Mouse (Mus musculus) hindbrain, embryonic 13.5 days (tissue): ENCODE measurements around the gene Cbx6. TPM values are rescaled to one million over a fixed set of nuclear protein-coding genes. Genes with fewer than 3 reads are reported as not detected.

Experiments used
- ATAC-seq: fragments of 200-750 bp; cut with Nextera tagmentation; 2 replicates; pipeline ENCODE4 v1.8.0; 2017; ENCODE audit warnings: moderate TSS enrichment; ENCODE audit not compliant: low FRiP score
- H3K27ac ChIP-seq: fragments of 300-500 bp; sonication (generic); 2 replicates; pipeline ENCODE4 v1.5.1; 2015; ENCODE audit warnings: inconsistent platforms, mild to moderate bottlenecking, moderate library complexity
- H3K27me3 ChIP-seq: fragments of 300-500 bp; sonication (generic); 2 replicates; pipeline ENCODE4 v1.6.1; 2015; ENCODE audit warnings: mild to moderate bottlenecking, inconsistent platforms
- H3K36me3 ChIP-seq: fragments of 300-500 bp; sonication (generic); 2 replicates; pipeline ENCODE4 v1.6.1; 2015; ENCODE audit warnings: mild to moderate bottlenecking, inconsistent platforms
- H3K4me1 ChIP-seq: fragments of 300-500 bp; sonication (generic); replicated peaks from 2 replicates; pipeline ENCODE4 v1.6.1; 2015; ENCODE audit warnings: inconsistent platforms
- H3K4me2 ChIP-seq: fragments of 300-500 bp; sonication (generic); 2 replicates; pipeline ENCODE4 v1.6.1; 2015; ENCODE audit warnings: inconsistent platforms, mild to moderate bottlenecking, moderate library complexity
- H3K4me3 ChIP-seq: fragments of 300-500 bp; sonication (generic); 2 replicates; pipeline ENCODE4 v1.5.1; 2015; ENCODE audit warnings: mild to moderate bottlenecking, inconsistent platforms
- H3K9ac ChIP-seq: fragments of 300-500 bp; sonication (generic); 2 replicates; pipeline ENCODE4 v1.6.1; 2015; ENCODE audit warnings: mild to moderate bottlenecking, inconsistent platforms
- H3K9me3 ChIP-seq: fragments of 300-500 bp; sonication (generic); 2 replicates; pipeline ENCODE4 v1.6.1; 2016; ENCODE audit warnings: inconsistent platforms
- WGBS: fragments of 180-500 bp; shearing (Covaris S2); methylation state at CpG from one replicate; pipeline ENCODE4 v1.1.7; 2015; 5-methylcytosine and 5-hydroxymethylcytosine counted together
- polyA plus RNA-seq: library from polyadenylated mRNA; unstranded; fragments of >200 nt; fragmentation: Nextera tagmentation; extraction: Ambion mirVana; gene quantifications from 2 replicates; pipeline ENCODE4 v1.2.1, GENCODE M21; 2015

The Cbx6 gene
- polyA plus RNA-seq, 1 experiment from 2014 or later: 52.6 TPM

DNA sequence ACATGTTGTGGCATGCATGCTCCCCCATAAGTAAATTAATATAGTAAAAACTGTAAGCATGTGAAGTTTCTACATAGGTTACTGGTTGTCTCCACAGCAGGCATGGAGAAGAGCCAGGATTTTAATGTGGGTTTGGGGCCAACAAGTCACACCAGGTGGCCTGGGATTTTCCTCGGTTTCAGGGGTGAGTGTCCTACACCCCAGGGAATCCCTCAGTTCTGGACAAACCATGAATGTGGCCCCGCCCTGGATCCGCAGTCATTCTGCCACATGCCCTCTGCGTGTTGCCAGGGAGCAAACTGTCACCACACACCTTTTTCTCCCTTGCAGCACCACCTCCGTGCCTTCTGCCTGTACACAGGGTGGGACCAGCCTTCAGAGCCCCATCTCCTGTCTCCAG is 25.8 kb downstream of the Cbx6 start:
- Histone ChIP-seq H3K9ac (no peak overlapping the region), H3K4me2 (no peak overlapping the region), H3K4me3 (no peak overlapping the region), H3K9me3 (no peaks in the 10 kb centered on the region), H3K27me3 (peaks cover 63% of the 10 kb centered on the region), H3K27ac (no peak overlapping the region), H3K36me3 (no peaks in the 10 kb centered on the region), H3K4me1 (peaks cover 15% of the 10 kb centered on the region)
- WGBS: 61% methylated on average over 5 of the region's 5 CpGs
- no peak for ATAC-seq

GRCm38 (mm10) chr15:79808114-79808513 is 26.4 kb downstream of the Cbx6 start:
- no peak overlapping the region for H3K4me2 ChIP-seq
- H3K27me3 ChIP-seq: peaks cover 69% of the 10 kb centered on the region
- H3K9me3 ChIP-seq: no peaks in the 10 kb centered on the region
- 36% methylated on average over 5 of the region's 5 CpGs for WGBS
- no peak overlapping the region for H3K9ac ChIP-seq
- peaks cover 21% of the 10 kb centered on the region for H3K4me1 ChIP-seq
- ATAC-seq: no peak
- no peaks in the 10 kb centered on the region for H3K36me3 ChIP-seq
- H3K27ac ChIP-seq: no peak overlapping the region
- H3K4me3 ChIP-seq: no peak overlapping the region

GRCm38 (mm10) chr15:79807050-79807449 is 27.4 kb downstream of the Cbx6 start:
- no peak overlapping the region for H3K27ac ChIP-seq
- no peak overlapping the region for H3K4me2 ChIP-seq
- no peak overlapping the region for H3K4me3 ChIP-seq
- peaks cover 80% of the 10 kb centered on the region for H3K27me3 ChIP-seq
- no peaks in the 10 kb centered on the region for H3K9me3 ChIP-seq
- ATAC-seq: no peak
- no peak overlapping the region for H3K9ac ChIP-seq
- WGBS: 47% methylated on average over 1 of the region's 1 CpGs
- peaks cover 31% of the 10 kb centered on the region for H3K4me1 ChIP-seq
- no peaks in the 10 kb centered on the region for H3K36me3 ChIP-seq

GRCm38 (mm10) chr15:79805246-79805645 is 29.2 kb downstream of the Cbx6 start:
- ATAC-seq: no peak

DNA sequence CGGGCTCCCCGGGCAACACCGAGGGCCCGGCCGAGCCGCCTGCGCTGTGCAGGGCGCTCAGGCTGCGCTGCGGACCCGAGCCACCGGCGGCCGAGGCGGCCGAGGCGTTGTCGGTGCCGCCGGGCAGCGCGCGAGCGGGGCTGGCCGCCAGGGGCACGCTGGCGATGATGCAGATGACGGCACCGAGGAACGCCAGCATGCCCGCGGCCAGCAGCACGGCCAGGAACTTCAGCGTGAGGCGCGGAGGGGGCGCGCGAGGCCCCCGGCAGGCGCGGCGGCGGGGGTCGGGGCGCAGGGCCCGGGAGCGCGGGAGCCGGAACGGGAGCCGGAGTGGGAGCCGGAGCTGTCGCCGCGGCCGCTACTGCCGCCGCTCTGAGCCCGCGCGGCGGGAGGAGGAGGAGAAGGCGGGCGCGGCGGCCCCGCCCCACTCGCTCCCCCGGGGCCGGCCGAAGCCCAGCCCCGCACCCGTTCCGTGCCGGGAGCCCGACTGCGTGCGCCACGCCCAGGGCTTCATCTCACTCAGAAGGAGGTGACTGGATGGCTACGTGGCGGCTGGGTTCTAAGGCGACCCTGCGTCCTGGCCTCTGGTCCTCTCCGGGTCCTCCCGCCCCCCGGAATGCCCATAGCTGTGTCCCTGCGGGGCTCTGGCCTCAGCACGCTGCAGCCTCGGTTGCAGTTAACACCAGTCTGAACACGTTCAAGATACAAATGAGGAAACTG is 30.0 kb downstream of the Cbx6 start, which contains the start of gene Nptxr:
Gene Nptxr (minus strand): TSS at position 415 of the 720 bp plus-strand sequence.
- H3K27ac ChIP-seq: peak within 1 kb of the TSS; percentile 87
- H3K4me2 ChIP-seq: peak within 1 kb of the TSS; percentile 69
- no peaks in the 10 kb centered on the region for H3K9me3 ChIP-seq
- under 1% methylated on average over 69 of the region's 91 CpGs for WGBS
- peak within 1 kb of the TSS; percentile 88 for H3K9ac ChIP-seq
- peak; percentile 80 for ATAC-seq
- H3K27me3 ChIP-seq: peaks cover 73% of the 10 kb centered on the region
- H3K4me3 ChIP-seq: peak within 1 kb of the TSS; percentile 71
- H3K36me3 ChIP-seq: no peaks in the 10 kb centered on the region; the same call in 1 of the 2 replicates
- H3K4me1 ChIP-seq: peaks cover 43% of the 10 kb centered on the region

More at GRCm38 (mm10) chr15:79805246-79805645, 29.2 kb downstream of the Cbx6 start:
- H3K4me1 ChIP-seq: peaks cover 42% of the 10 kb centered on the region
- peak overlapping the region; percentile 69 for H3K4me2 ChIP-seq
- H3K27ac ChIP-seq: peak overlapping the region; percentile 87
- H3K4me3 ChIP-seq: peak overlapping the region; percentile 71
- 24% methylated on average over 8 of the region's 8 CpGs for WGBS
- H3K9me3 ChIP-seq: no peaks in the 10 kb centered on the region
- H3K36me3 ChIP-seq: no peaks in the 10 kb centered on the region; the same call in 1 of the 2 replicates
- peaks cover 76% of the 10 kb centered on the region for H3K27me3 ChIP-seq
- peak overlapping the region; percentile 88 for H3K9ac ChIP-seq

- peak overlapping the region; percentile 87 for H3K27ac ChIP-seq
Observed at GRCm38 (mm10) chr15:79803533-79804351, 30.7 kb downstream of the Cbx6 start.

DNA sequence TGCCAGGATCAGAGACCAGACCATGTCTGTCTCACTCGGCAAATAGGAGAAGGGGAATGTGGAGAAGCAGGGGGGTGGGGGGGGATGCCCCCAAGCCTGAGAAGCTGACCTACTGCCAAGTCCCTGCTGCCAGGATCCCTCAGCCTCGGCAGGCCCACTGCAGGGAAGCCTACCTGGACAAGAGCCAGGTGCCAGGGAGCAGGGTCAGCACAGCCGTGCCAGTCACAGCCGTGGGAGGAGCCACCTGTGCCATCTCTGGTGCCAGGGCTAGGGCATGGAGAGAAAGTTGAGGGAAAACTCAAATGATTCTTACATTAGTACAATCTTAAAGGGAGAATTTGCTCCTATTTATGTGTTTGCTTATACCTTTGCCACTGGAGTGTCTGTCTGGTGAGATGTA is 32.2 kb downstream of the Cbx6 start:
- Histone ChIP-seq H3K36me3 (no peaks in the 10 kb centered on the region; the same call in 1 of the 2 replicates), H3K4me1 (peaks cover 43% of the 10 kb centered on the region), H3K27me3 (peaks cover 57% of the 10 kb centered on the region), H3K4me3 (no peak overlapping the region), H3K4me2 (no peak overlapping the region), H3K9ac (no peak overlapping the region), H3K9me3 (no peaks in the 10 kb centered on the region), H3K27ac (no peak overlapping the region)
- WGBS: 62% methylated on average over 4 of the region's 4 CpGs
- no peak for ATAC-seq

More at GRCm38 (mm10) chr15:79803533-79804351, 30.7 kb downstream of the Cbx6 start:
- Histone ChIP-seq H3K4me1 (peaks cover 43% of the 10 kb centered on the region), H3K36me3 (no peaks in the 10 kb centered on the region; the same call in 1 of the 2 replicates), H3K4me2 (peak overlapping the region; percentile 69), H3K4me3 (peak overlapping the region; percentile 71), H3K27me3 (peaks cover 66% of the 10 kb centered on the region), H3K9me3 (no peaks in the 10 kb centered on the region), H3K9ac (peak overlapping the region; percentile 88)
- WGBS: 4% methylated on average over 80 of the region's 81 CpGs
- peak; percentile 60 for ATAC-seq

- H3K4me3 ChIP-seq: no peak overlapping the region
- peaks cover 43% of the 10 kb centered on the region for H3K4me1 ChIP-seq
- no peaks in the 10 kb centered on the region; the same call in 1 of the 2 replicates for H3K36me3 ChIP-seq
- H3K9me3 ChIP-seq: no peaks in the 10 kb centered on the region
- H3K4me2 ChIP-seq: no peak overlapping the region
- no peak overlapping the region for H3K27ac ChIP-seq
- no peak overlapping the region for H3K9ac ChIP-seq
- ATAC-seq: no peak
- WGBS: 69% methylated on average over 2 of the region's 2 CpGs
- H3K27me3 ChIP-seq: peaks cover 50% of the 10 kb centered on the region
Observed at GRCm38 (mm10) chr15:79801646-79802045, 32.8 kb downstream of the Cbx6 start.

GRCm38 (mm10) chr15:79800701-79801100 is 33.8 kb downstream of the Cbx6 start:
- Histone ChIP-seq H3K27me3 (peaks cover 41% of the 10 kb centered on the region), H3K9me3 (no peaks in the 10 kb centered on the region), H3K4me3 (no peak overlapping the region), H3K4me1 (peaks cover 44% of the 10 kb centered on the region), H3K36me3 (no peaks in the 10 kb centered on the region; the same call in 1 of the 2 replicates), H3K4me2 (no peak overlapping the region), H3K27ac (no peak overlapping the region), H3K9ac (peak overlapping the region; percentile 46; the same call in 1 of the 2 replicates)
- WGBS: 43% methylated on average over 11 of the region's 11 CpGs
- ATAC-seq: no peak

GRCm38 (mm10) chr15:79798591-79798990 is 35.9 kb downstream of the Cbx6 start:
- 87% methylated on average over 10 of the region's 10 CpGs for WGBS
- Histone ChIP-seq H3K27ac (no peak overlapping the region), H3K36me3 (peaks cover 3% of the 10 kb centered on the region; the same call in 1 of the 2 replicates)

DNA sequence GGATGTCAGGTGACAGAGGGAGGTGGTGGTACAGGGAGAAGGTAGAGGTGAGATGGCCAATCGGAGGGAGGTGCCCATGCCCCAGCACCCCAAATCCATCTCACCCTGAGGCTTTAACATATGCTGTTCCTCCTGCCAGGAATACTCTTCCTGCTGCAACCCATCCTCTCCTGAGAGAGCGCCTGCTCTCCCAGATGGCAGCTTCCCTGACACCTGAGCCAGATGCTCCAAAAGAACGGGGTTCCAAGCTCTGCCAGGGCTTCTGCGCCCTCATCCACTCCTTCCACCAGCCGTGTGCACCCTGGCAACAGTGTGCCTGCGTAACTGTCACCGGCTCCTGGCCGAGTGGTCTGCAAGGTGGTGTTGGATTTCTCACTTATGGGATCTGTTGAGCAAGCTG is 36.8 kb downstream of the Cbx6 start:
- H3K27me3 ChIP-seq: peaks cover 23% of the 10 kb centered on the region
- H3K4me3 ChIP-seq: no peak overlapping the region
- no peak overlapping the region for H3K4me2 ChIP-seq
- no peak for ATAC-seq
- no peak overlapping the region for H3K27ac ChIP-seq
- peaks cover 5% of the 10 kb centered on the region; the same call in 1 of the 2 replicates for H3K36me3 ChIP-seq
- no peak overlapping the region for H3K9ac ChIP-seq
- WGBS: 89% methylated on average over 8 of the region's 8 CpGs
- peaks cover 21% of the 10 kb centered on the region for H3K4me1 ChIP-seq
- no peaks in the 10 kb centered on the region for H3K9me3 ChIP-seq

More at GRCm38 (mm10) chr15:79798591-79798990, 35.9 kb downstream of the Cbx6 start:
- Histone ChIP-seq H3K9me3 (no peaks in the 10 kb centered on the region), H3K4me1 (peaks cover 30% of the 10 kb centered on the region), H3K27me3 (peaks cover 27% of the 10 kb centered on the region), H3K4me3 (no peak overlapping the region), H3K4me2 (no peak overlapping the region), H3K9ac (no peak overlapping the region)
- ATAC-seq: no peak

- H3K9ac ChIP-seq: no peak overlapping the region
- H3K27me3 ChIP-seq: peaks cover 23% of the 10 kb centered on the region
- peaks cover 16% of the 10 kb centered on the region for H3K4me1 ChIP-seq
- no peak overlapping the region for H3K4me2 ChIP-seq
- no peak overlapping the region for H3K27ac ChIP-seq
- peaks cover 9% of the 10 kb centered on the region; the same call in 1 of the 2 replicates for H3K36me3 ChIP-seq
- WGBS: 82% methylated on average over 7 of the region's 7 CpGs
- no peak; the same call in 1 of the 2 replicates for ATAC-seq
- no peaks in the 10 kb centered on the region for H3K9me3 ChIP-seq
- H3K4me3 ChIP-seq: no peak overlapping the region
Observed at GRCm38 (mm10) chr15:79797096-79797495, 37.4 kb downstream of the Cbx6 start.
